Mouse (Mus musculus): Measurements from ENCODE around the gene Ergic2.

Gene Ergic2

GRCm38 (mm10) chr6:148211897-148212680 is at the start of gene Ergic2:
Ergic2 (minus strand) TSS chr6:148212374.
- DNase-seq, result peak; percentile 97

- no peak for DNase-seq
Observed at GRCm38 (mm10) chr6:148260729-148261101, 48.5 kb upstream of the Ergic2 start.

- DNase-seq, result no peak
Observed at GRCm38 (mm10) chr6:148259979-148260728, 48.0 kb upstream of the Ergic2 start.

GRCm38 (mm10) chr6:148259074-148259473 is 46.9 kb upstream of the Ergic2 start:
- no peak for DNase-seq

- DNase-seq, result no peak
Observed at GRCm38 (mm10) chr6:148257805-148258204, 45.6 kb upstream of the Ergic2 start.

- DNase-seq, result no peak
Observed at GRCm38 (mm10) chr6:148256109-148256508, 43.9 kb upstream of the Ergic2 start.

GRCm38 (mm10) chr6:148255395-148256053 is 43.4 kb upstream of the Ergic2 start:
- no peak for DNase-seq

GRCm38 (mm10) chr6:148249221-148249620 is 37.0 kb upstream of the Ergic2 start:
- DNase-seq, result no peak

GRCm38 (mm10) chr6:148248625-148249024 is 36.5 kb upstream of the Ergic2 start:
- no peak for DNase-seq

GRCm38 (mm10) chr6:148246544-148246943 is 34.4 kb upstream of the Ergic2 start:
- no peak for DNase-seq

- DNase-seq, result no peak
Observed at GRCm38 (mm10) chr6:148244836-148245235, 32.7 kb upstream of the Ergic2 start.

- DNase-seq, result no peak
Observed at GRCm38 (mm10) chr6:148242304-148242703, 30.1 kb upstream of the Ergic2 start.

- no peak for DNase-seq
Observed at GRCm38 (mm10) chr6:148241685-148242084, 29.5 kb upstream of the Ergic2 start.

- no peak for DNase-seq
Observed at GRCm38 (mm10) chr6:148239311-148239710, 27.1 kb upstream of the Ergic2 start.

GRCm38 (mm10) chr6:148237453-148237852 is 25.3 kb upstream of the Ergic2 start:
- no peak for DNase-seq

GRCm38 (mm10) chr6:148234105-148234828 is 22.1 kb upstream of the Ergic2 start:
- no peak for DNase-seq

- DNase-seq, result no peak
Observed at GRCm38 (mm10) chr6:148227542-148227941, 15.4 kb upstream of the Ergic2 start.

GRCm38 (mm10) chr6:148222686-148223085 is 10.5 kb upstream of the Ergic2 start:
- DNase-seq, result no peak

GRCm38 (mm10) chr6:148218235-148219076 is 6.3 kb upstream of the Ergic2 start:
- no peak for DNase-seq

- no peak for DNase-seq
Observed at GRCm38 (mm10) chr6:148216752-148217151, 4.6 kb upstream of the Ergic2 start.

- DNase-seq, result peak; percentile 23
Observed at GRCm38 (mm10) chr6:148214765-148215164, 2.6 kb upstream of the Ergic2 start.

- no peak for DNase-seq
Observed at GRCm38 (mm10) chr6:148211391-148211876, 740 bp downstream of the Ergic2 start.

All from right cerebral cortex, postnatal 25 days (tissue).